Mouse (Mus musculus) olfactory bulb, adult 2 months (tissue): Measurements from ENCODE around the gene A930017K11Rik. TPM values are rescaled to one million over a fixed set of nuclear protein-coding genes. Genes with fewer than 3 reads are reported as not detected.

Experiments
- H3K27ac ChIP-seq: fragments of 200-500 bp; 2 replicates; pipeline ENCODE4 v1.5.1; 2012; ENCODE audit warnings: low read depth, low read length; ENCODE audit not compliant: insufficient read depth
- H3K4me1 ChIP-seq: fragments of 200-500 bp; 2 replicates; pipeline ENCODE4 v1.6.1; 2012; ENCODE audit warnings: low read length; ENCODE audit not compliant: control insufficient read depth, insufficient read depth
- H3K4me3 ChIP-seq: fragments of 200-500 bp; 2 replicates; pipeline ENCODE4 v1.5.1; 2012; ENCODE audit warnings: mild to moderate bottlenecking, low read depth, low read length, moderate library complexity; ENCODE audit not compliant: insufficient read depth
- CTCF ChIP-seq: fragments of 200-500 bp; IDR thresholded peaks from 2 replicates; pipeline ENCODE4 v1.5.1; 2012; ENCODE audit warnings: low read depth, mild to moderate bottlenecking, low read length, moderate library complexity; ENCODE audit not compliant: insufficient read depth
- POLR2A ChIP-seq: fragments of 200-500 bp; IDR thresholded peaks from 2 replicates; pipeline ENCODE4 v1.6.1; 2012; ENCODE audit warnings: mild to moderate bottlenecking, low read depth, low read length, moderate library complexity; ENCODE audit not compliant: insufficient read depth
- WGBS: fragments of 180-500 bp; shearing (Covaris S2); methylation state at CpG from one replicate; pipeline ENCODE4 v1.1.7; 2018; 5-methylcytosine and 5-hydroxymethylcytosine counted together
- polyA plus RNA-seq: library from polyadenylated mRNA; stranded (reverse); fragments of >200 nt; gene quantifications from 2 replicates; pipeline ENCODE4 v1.2.4, GENCODE M21; 2012; ENCODE audit warnings: low replicate concordance; ENCODE audit not compliant: missing spikeins, insufficient read depth, insufficient read length

Gene A930017K11Rik
- polyA plus RNA-seq, 1 experiment: not detected

DNA sequence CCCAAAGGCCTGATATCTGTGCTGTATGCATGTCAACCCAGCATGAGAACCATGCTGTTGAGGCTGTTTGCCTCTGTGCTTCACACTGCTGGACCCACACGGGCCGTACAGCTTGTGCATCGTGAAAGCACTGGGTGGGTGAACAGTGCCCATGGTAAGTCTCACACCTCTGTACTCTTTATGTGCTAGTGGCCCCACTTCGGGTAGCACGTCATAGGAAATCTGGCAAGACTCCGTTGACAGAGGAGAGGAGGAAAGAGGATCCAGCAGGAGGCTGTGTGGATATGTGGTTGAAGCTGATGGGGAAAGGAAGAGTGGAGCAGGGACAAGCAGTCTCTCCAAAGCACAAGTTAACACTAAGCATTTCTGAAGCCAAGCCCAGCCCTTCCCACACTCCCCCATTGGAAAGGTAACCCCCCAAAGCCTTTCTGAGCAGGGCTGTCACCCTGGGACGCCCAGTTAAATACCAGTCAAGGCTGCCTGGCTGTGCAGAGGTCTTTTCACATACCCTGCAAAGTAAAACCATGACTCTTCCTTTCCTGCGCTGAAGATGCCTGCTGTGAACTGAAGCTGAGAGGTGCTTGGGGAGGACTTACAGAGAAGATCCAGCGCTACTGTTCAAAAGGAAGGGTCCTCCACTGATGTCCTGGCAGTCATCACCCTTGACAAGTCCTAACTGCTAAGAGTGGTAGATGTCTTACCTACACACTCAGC is 34.2 kb downstream of the A930017K11Rik start:
- Histone ChIP-seq H3K4me1 (peaks cover 13% of the 10 kb centered on the region), H3K27ac (no peak overlapping the region), H3K4me3 (peak overlapping the region; percentile 71)
- no peak for TF ChIP-seq CTCF
- TF ChIP-seq POLR2A: no peak
- 67% methylated on average over 9 of the region's 9 CpGs for WGBS

- Histone ChIP-seq H3K4me3 (no peak overlapping the region), H3K4me1 (peaks cover 13% of the 10 kb centered on the region), H3K27ac (no peak overlapping the region)
- TF ChIP-seq CTCF: no peak
- no peak for TF ChIP-seq POLR2A
- WGBS: 67% methylated on average over 8 of the region's 8 CpGs
Observed at GRCm38 (mm10) chr17:25916931-25917647, 35.3 kb downstream of the A930017K11Rik start.

DNA sequence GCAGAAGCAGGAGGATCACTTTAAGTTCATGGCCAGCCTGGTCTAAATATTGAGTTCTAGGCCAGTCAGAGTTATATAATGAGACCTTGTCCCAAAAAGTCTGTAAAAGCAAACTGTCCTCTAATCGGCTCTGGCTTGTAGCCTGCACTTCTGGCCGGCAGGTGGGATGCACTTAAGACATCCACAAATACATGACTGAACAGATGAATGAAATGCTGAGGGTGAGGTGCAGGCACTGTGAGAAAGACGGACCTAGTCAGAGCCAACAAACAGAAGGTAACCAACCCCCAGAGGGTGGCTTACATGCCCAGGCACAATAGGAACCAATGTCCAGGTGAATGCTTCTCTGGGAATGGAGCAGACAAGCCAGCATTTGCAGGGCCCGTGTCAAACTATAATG is 38.1 kb downstream of the A930017K11Rik start:
- TF ChIP-seq CTCF (no peak), POLR2A (no peak)
- 66% methylated on average over 4 of the region's 4 CpGs for WGBS
- Histone ChIP-seq H3K4me1 (peaks cover 17% of the 10 kb centered on the region), H3K27ac (peak overlapping the region; percentile 79; the same call in 1 of the 2 replicates), H3K4me3 (no peak overlapping the region)

GRCm38 (mm10) chr17:25913877-25914275 is 38.5 kb downstream of the A930017K11Rik start:
- TF ChIP-seq POLR2A: no peak
- no peak for TF ChIP-seq CTCF
- Histone ChIP-seq H3K4me3 (no peak overlapping the region), H3K4me1 (peaks cover 17% of the 10 kb centered on the region), H3K27ac (peak overlapping the region; percentile 79)
- 38% methylated on average over 1 of the region's 1 CpGs for WGBS

DNA sequence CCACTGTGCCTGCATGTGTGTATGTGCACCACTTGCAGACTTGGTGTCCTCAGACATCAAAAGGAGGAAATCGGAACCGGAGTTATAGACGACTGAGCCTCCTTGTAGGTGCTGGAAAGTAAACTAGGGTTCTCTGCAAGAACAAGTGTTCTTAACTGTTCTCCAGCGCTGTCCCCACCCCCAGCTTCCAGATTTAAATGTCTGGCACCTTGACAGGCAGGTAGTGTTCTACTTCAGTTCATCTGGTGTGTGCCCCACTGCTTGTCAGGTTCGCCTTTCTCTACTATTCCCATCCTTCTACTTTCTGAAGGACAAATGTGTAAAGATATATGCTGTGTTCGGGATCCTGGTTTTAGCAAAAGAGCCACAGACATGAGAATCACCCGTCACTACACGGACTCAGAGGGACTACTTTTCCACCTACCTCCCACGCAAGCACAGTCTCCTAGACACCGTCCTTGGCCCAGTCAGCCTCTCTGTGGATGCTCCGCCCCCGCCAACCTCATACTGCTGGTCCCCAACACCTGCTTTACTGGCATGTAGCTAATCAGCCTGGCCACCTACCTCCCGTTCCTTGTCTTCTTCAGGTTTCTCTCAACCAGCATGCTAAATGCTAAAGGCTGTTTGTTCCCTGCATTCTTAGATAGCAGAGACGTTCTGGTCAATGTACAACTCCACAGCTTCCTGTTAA is 39.0 kb downstream of the A930017K11Rik start:
- Histone ChIP-seq H3K27ac (peak overlapping the region; percentile 79), H3K4me1 (peaks cover 15% of the 10 kb centered on the region), H3K4me3 (no peak overlapping the region)
- WGBS: 53% methylated on average over 14 of the region's 14 CpGs
- no peak for TF ChIP-seq CTCF
- TF ChIP-seq POLR2A: no peak

DNA sequence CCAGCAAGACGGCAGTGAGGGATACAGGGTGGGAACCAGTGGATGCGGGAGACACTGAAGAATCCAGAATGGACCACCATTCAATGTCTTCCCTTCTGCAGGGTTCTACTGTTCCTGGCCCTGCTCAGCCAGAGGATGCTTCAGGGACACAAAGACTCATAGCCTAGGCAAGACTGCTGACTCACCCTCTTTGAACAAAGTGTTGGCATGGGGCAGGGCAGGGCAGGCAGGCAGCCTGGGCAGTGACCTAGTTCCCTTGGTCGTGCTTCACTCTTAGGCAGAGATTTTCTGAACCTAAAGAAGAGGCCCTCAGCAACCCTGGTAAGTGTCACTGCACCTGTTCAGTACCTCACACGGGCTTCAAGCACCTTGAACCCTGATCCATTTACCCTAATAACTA is 40.5 kb downstream of the A930017K11Rik start:
- TF ChIP-seq CTCF: no peak
- no peak for TF ChIP-seq POLR2A
- Histone ChIP-seq H3K4me1 (peaks cover 12% of the 10 kb centered on the region), H3K27ac (peak overlapping the region; percentile 80), H3K4me3 (no peak overlapping the region)
- 62% methylated on average over 4 of the region's 4 CpGs for WGBS

GRCm38 (mm10) chr17:25907640-25908039 is 44.7 kb downstream of the A930017K11Rik start:
- TF ChIP-seq POLR2A (no peak), CTCF (no peak)
- H3K4me1 ChIP-seq: peaks cover 11% of the 10 kb centered on the region
- peak overlapping the region; percentile 58; the same call in 1 of the 2 replicates for H3K27ac ChIP-seq
- 43% methylated on average over 2 of the region's 2 CpGs for WGBS
- H3K4me3 ChIP-seq: no peak overlapping the region

GRCm38 (mm10) chr17:25903061-25903460 is 49.3 kb downstream of the A930017K11Rik start:
- H3K4me3 ChIP-seq: no peak overlapping the region
- TF ChIP-seq CTCF: no peak
- no peak for TF ChIP-seq POLR2A
- no peak overlapping the region for H3K27ac ChIP-seq
- WGBS: 81% methylated on average over 3 of the region's 3 CpGs
- 0 out of 2 replicates have a peak, but pooled peaks cover 6% of the 10 kb centered on the region for H3K4me1 ChIP-seq
